Mouse (Mus musculus) bone marrow, adult 2 months (tissue): ENCODE data around the gene Olfr1359. TPM values are rescaled to one million over a fixed set of nuclear protein-coding genes. Genes with fewer than 3 reads are reported as not detected.
"Not testable (repeated sequence)": the region's sequence is repeated elsewhere in the genome, so short reads cannot be mapped to it uniquely, and the experiment has no call there.

Source experiments
- H3K27ac ChIP-seq: fragments of 200-500 bp; 2 replicates; pipeline ENCODE4 v1.5.1; 2012; ENCODE audit warnings: low read depth, mild to moderate bottlenecking, control low read depth, inconsistent platforms, low read length; ENCODE audit not compliant: control insufficient read depth, poor library complexity, insufficient read depth
- H3K4me1 ChIP-seq: fragments of 200-500 bp; 2 replicates; pipeline ENCODE4 v1.6.1; 2011; ENCODE audit warnings: low read length; ENCODE audit not compliant: control insufficient read depth, insufficient read depth
- H3K4me3 ChIP-seq: fragments of 200-500 bp; replicated peaks from 2 replicates; pipeline ENCODE3; 2011; ENCODE audit warnings: mild to moderate bottlenecking, low read depth, low read length, control low read depth; ENCODE audit not compliant: control insufficient read depth
- CTCF ChIP-seq: fragments of 200-500 bp; IDR thresholded peaks from 2 replicates; pipeline ENCODE4 v1.5.1; 2011; ENCODE audit warnings: low read length, control low read depth; ENCODE audit not compliant: control insufficient read depth, insufficient read depth
- POLR2A ChIP-seq: fragments of 200-500 bp; IDR thresholded peaks from 2 replicates; pipeline ENCODE4 v1.6.1; 2011; ENCODE audit warnings: low read depth, mild to moderate bottlenecking, control low read depth, low read length, borderline replicate concordance; ENCODE audit not compliant: control insufficient read depth
- WGBS: fragments of 180-500 bp; shearing (Covaris S2); methylation state at CpG from one replicate; pipeline ENCODE4 v1.1.7; 2018; 5-methylcytosine and 5-hydroxymethylcytosine counted together
- polyA plus RNA-seq: library from polyadenylated mRNA; stranded (reverse); fragments of >200 nt; gene quantifications from 2 replicates; pipeline ENCODE4 v1.2.4, GENCODE M21; 2011; ENCODE audit warnings: low replicate concordance; ENCODE audit not compliant: missing spikeins, insufficient read depth, insufficient read length

Gene Olfr1359
- polyA plus RNA-seq, 1 experiment: not detected

DNA sequence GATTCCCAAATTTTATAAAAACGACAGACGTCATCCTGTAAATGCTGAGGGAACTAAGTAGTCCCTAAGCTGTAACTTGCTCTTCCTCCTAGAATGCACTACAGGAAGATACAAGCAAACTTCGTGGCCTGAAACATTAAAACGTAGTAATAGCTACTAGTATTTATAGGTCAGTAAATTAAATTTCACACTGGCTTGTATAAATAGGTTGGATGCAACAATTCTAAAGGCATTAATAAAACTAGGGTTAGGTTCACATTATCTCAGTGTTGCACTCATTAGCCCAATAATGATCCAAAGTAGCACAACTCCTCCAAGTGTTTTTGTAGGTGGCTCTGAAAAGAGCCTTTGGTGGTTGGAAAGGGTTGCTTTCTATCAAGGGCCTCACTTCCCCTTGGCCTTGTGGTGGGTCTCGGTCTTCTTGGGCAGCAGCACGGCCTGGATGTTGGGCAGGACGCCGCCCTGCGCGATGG, 55.2 kb downstream of the Olfr1359 start:
- H3K4me1 ChIP-seq: peaks cover 2% of the 10 kb centered on the region; the same call in 1 of the 2 replicates
- 2% methylated on average over 10 of the region's 10 CpGs for WGBS

DNA sequence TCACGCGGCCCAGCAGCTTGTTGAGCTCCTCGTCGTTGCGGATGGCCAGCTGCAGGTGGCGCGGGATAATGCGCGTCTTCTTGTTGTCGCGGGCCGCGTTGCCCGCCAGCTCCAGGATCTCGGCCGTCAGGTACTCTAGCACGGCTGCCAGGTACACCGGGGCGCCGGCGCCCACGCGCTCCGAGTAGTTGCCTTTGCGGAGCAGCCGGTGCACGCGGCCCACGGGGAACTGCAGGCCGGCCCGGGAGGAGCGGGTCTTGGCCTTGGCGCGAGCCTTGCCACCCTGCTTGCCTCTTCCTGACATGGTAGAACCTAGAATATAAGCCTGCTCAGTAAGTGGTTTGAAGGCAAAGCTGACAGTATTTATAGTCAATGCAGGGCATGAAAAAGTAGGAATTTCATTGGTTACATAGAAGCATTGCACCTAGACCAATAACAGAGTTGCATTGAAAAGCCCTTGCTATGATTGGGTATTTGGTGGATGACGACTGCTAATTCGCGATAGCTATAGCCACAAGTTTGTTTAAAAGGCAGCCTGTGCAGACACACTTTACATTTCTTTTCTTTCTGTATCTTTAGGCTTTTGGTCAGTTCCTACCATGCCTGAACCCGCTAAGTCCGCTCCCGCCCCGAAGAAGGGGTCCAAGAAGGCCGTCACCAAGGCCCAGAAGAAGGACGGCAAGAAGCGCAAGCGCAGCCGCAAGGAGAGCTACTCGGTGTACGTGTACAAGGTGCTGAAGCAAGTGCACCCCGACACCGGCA, 55.8 kb downstream of the Olfr1359 start, which contains the start of the genes Hist1h2ak and Hist1h2bn:
Gene Hist1h2ak (minus strand): TSS at position 304 of the 762 bp plus-strand sequence.
Gene Hist1h2bn (plus strand): TSS at position 600 of the 762 bp plus-strand sequence.
- peak; percentile 97 for TF ChIP-seq POLR2A
- Histone ChIP-seq H3K27ac (peak within 1 kb of the TSS; percentile 99), H3K4me3 (peak within 1 kb of the TSS; percentile 69)
- WGBS: under 1% methylated on average over 48 of the region's 50 CpGs
- H3K4me1 ChIP-seq: not testable (repeated sequence)

More for the DNA sequence above, 55.2 kb downstream of the Olfr1359 start:
- Histone ChIP-seq H3K27ac (peak overlapping the region; percentile 99), H3K4me3 (peak overlapping the region; percentile 69)
- TF ChIP-seq POLR2A (no peak), CTCF (no peak)

DNA sequence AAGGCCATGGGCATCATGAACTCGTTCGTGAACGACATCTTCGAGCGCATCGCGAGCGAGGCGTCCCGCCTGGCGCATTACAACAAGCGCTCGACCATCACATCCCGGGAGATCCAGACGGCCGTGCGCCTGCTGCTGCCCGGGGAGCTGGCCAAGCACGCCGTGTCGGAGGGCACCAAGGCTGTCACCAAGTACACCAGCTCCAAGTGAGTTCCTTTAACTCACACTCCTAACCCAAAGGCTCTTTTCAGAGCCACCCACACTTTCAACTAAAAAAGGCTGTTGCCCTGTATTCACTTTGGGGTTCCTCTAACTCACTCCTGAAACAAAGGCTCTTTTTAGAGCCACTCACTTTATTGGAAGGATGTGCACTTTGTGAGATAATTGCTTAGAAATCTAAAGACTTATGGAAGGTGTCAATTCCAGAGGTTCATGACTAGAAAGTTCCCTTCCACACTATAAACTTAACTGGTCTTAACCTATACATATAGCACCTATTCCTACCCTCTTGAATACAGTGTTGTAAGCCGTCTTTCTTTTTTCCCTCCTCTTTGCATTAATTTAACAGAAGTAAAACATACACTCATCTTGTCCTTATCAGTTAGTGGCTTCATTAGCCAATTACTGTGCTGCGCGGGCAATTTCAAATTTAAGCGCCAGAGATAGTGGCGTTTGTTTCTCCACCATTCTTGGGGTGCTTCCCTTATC, 56.5 kb downstream of the Olfr1359 start:
- peak overlapping the region; percentile 59 for H3K4me3 ChIP-seq
- H3K4me1 ChIP-seq: not testable (repeated sequence)
- peak; percentile 74; the same call in 1 of the 2 replicates for TF ChIP-seq POLR2A
- WGBS: under 1% methylated on average over 21 of the region's 26 CpGs
- peak overlapping the region; percentile 93 for H3K27ac ChIP-seq

DNA sequence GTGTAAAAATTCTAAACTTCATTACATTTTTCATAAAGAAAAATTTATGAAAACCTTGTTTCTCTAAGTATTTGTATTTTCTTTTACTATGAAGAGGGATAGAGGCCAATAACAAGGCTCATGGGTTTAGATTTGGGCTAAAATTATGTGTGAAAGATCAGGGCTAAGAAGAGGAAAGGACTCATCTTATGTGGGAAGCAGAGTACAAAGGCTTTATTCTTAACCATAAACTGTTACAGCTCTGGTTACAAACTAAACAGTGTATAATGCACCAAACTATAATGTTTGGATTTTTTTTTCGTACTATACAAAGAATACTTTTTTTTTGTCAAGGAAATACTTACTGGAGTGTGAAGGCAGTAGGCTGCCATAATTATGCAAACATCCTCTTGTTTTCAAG, 57.8 kb downstream of the Olfr1359 start:
- no peak overlapping the region for H3K27ac ChIP-seq
- 61% methylated on average over 1 of the region's 1 CpGs for WGBS
- H3K4me1 ChIP-seq: peaks cover 2% of the 10 kb centered on the region; the same call in 1 of the 2 replicates
- TF ChIP-seq CTCF (no peak), POLR2A (no peak)
- peak overlapping the region; percentile 20 for H3K4me3 ChIP-seq

Other genes with a start within 250 kb of the Olfr1359 start
- gene Zscan26, start 244.4 kb upstream of the Olfr1359 start, polyA plus RNA-seq: 8.0 and 14.1 TPM in 2 replicates
- gene Nkapl, start 229.6 kb upstream of the Olfr1359 start, polyA plus RNA-seq: 0.66 TPM in 1 of 2 replicates, not detected in the other
- not detected in 2 replicates for gene Zkscan4, start 219.2 kb upstream of the Olfr1359 start, polyA plus RNA-seq
- not detected in 2 replicates for gene Gm10065, start 218.7 kb upstream of the Olfr1359 start, polyA plus RNA-seq
- 1.6 TPM in 1 of 2 replicates, not detected in the other for gene AK157302, start 202.9 kb upstream of the Olfr1359 start, polyA plus RNA-seq
- 14.1 TPM in 1 of 2 replicates, not detected in the other for gene Gm11273, start 196.7 kb upstream of the Olfr1359 start, polyA plus RNA-seq
- 2.1 and 6.4 TPM in 2 replicates for gene Zkscan8, start 167.0 kb upstream of the Olfr1359 start, polyA plus RNA-seq
- not detected in 2 replicates for gene Olfr1366, start 155.3 kb upstream of the Olfr1359 start, polyA plus RNA-seq
- gene Olfr1535, start 138.2 kb upstream of the Olfr1359 start, polyA plus RNA-seq: 0.90 and 1.00 TPM in 2 replicates
- not detected in 2 replicates for gene Olfr1364, start 116.4 kb upstream of the Olfr1359 start, polyA plus RNA-seq
- gene Olfr1362, start 84.1 kb upstream of the Olfr1359 start, polyA plus RNA-seq: not detected in 2 replicates
- gene Olfr11, start 55.6 kb upstream of the Olfr1359 start, polyA plus RNA-seq: not detected in 2 replicates
- not detected in 2 replicates for gene Olfr1361, start 34.7 kb upstream of the Olfr1359 start, polyA plus RNA-seq
- not detected in 2 replicates for gene Olfr1360, start 20.7 kb upstream of the Olfr1359 start, polyA plus RNA-seq
- gene Hist1h2bl, start 18.0 kb downstream of the Olfr1359 start, polyA plus RNA-seq: 28.9 and 65.7 TPM in 2 replicates
- gene Hist1h2ai, start 18.3 kb downstream of the Olfr1359 start, polyA plus RNA-seq: 19.2 and 21.1 TPM in 2 replicates
- gene Hist1h3h, start 19.5 kb downstream of the Olfr1359 start, polyA plus RNA-seq: 49.7 and 178 TPM in 2 replicates
- gene Hist1h2bm, start 23.9 kb downstream of the Olfr1359 start, polyA plus RNA-seq: 19.6 and 68.6 TPM in 2 replicates
- gene Hist1h4j, start 37.0 kb downstream of the Olfr1359 start, polyA plus RNA-seq: 47.4 and 58.6 TPM in 2 replicates
- gene Hist1h4k, start 52.4 kb downstream of the Olfr1359 start, polyA plus RNA-seq: 358 and 477 TPM in 2 replicates
- 25.2 and 61.7 TPM in 2 replicates for gene Hist1h2ak, start 55.7 kb downstream of the Olfr1359 start, polyA plus RNA-seq
- 98.2 and 195 TPM in 2 replicates for gene Hist1h2bn, start 56.0 kb downstream of the Olfr1359 start, polyA plus RNA-seq
- 99.1 and 123 TPM in 2 replicates for gene Hist1h1b, start 82.5 kb downstream of the Olfr1359 start, polyA plus RNA-seq
- 34.1 TPM in 1 of 2 replicates, not detected in the other for gene Hist1h3i, start 85.3 kb downstream of the Olfr1359 start, polyA plus RNA-seq
- gene Hist1h2an, start 89.1 kb downstream of the Olfr1359 start, polyA plus RNA-seq: 14.9 and 15.3 TPM in 2 replicates
- gene Hist1h2bp, start 89.3 kb downstream of the Olfr1359 start, polyA plus RNA-seq: 31.5 and 33.4 TPM in 2 replicates
- 27.5 and 42.9 TPM in 2 replicates for gene Hist1h2bq, start 112.1 kb downstream of the Olfr1359 start, polyA plus RNA-seq
- 5.1 TPM in 1 of 2 replicates, not detected in the other for gene Hist1h2ao, start 112.4 kb downstream of the Olfr1359 start, polyA plus RNA-seq
- gene Hist1h4m, start 113.6 kb downstream of the Olfr1359 start, polyA plus RNA-seq: 157 and 288 TPM in 2 replicates
- 79.8 and 313 TPM in 2 replicates for gene Hist1h4n, start 134.1 kb downstream of the Olfr1359 start, polyA plus RNA-seq
- gene Hist1h2ap, start 135.4 kb downstream of the Olfr1359 start, polyA plus RNA-seq: 94.2 and 102 TPM in 2 replicates
- gene Hist1h2br, start 135.6 kb downstream of the Olfr1359 start, polyA plus RNA-seq: 36.9 and 43.8 TPM in 2 replicates
- gene Zfp184, start 247.0 kb downstream of the Olfr1359 start, polyA plus RNA-seq: 1.4 and 2.5 TPM in 2 replicates